Mouse (Mus musculus) kidney, adult 2 months (tissue): ENCODE measurements at regions not wholly inside any gene's neighbourhood (a gene's known extent, or its start where the extent isn't known, plus 50 kb on each side); places are given as distances from the start of the nearest gene placed in this dataset.

Experiments
- CTCF ChIP-seq: fragments of 200-500 bp; conservative IDR thresholded peaks from 2 replicates; pipeline ENCODE4 v1.5.1; 2011; ENCODE audit warnings: low read depth, mild to moderate bottlenecking, control low read depth, low read length, moderate library complexity, mixed read lengths; ENCODE audit not compliant: insufficient read depth, insufficient read length
- POLR2A ChIP-seq: fragments of 200-500 bp; IDR thresholded peaks from one replicate; pipeline ENCODE4 v1.6.1; 2011; ENCODE audit warnings: low read depth, low read length, control low read depth

DNA sequence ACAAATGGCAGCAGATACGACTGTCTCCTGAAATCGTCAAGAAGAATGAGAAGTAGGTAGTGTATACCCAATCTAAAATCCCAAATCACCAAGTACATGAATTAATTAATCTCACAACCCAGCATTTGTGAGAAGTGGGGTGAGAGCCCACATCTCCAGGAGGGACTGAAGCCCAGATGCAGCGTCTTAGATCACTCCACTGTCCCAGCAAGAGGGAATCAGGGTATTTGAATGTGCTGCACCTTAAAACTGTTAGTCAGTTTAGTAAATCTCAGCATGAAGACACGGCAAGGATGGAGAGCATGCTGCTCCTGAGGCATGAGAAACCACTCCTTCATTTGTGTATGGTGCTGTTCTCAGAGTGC, 271.6 kb upstream of the Rarb start:
- no peak for TF ChIP-seq POLR2A
- no peak for TF ChIP-seq CTCF
